Mouse (Mus musculus) cortical plate, adult 2 months (tissue): ENCODE measurements at regions not wholly inside any gene's neighbourhood (a gene's known extent, or its start where the extent isn't known, plus 50 kb on each side); places are given as distances from the start of the nearest gene placed in this dataset.

Experiments used
- CTCF ChIP-seq: fragments of 200-500 bp; IDR thresholded peaks from 2 replicates; pipeline ENCODE4 v1.5.1; 2011; ENCODE audit warnings: mild to moderate bottlenecking, control low read depth, low read length; ENCODE audit not compliant: insufficient read depth; ENCODE audit errors: extremely low read depth
- POLR2A ChIP-seq: fragments of 200-500 bp; IDR thresholded peaks from 2 replicates; pipeline ENCODE4 v1.6.1; 2011; ENCODE audit warnings: mild to moderate bottlenecking, low read length, control low read depth; ENCODE audit not compliant: insufficient read depth; ENCODE audit errors: extremely low read depth

DNA sequence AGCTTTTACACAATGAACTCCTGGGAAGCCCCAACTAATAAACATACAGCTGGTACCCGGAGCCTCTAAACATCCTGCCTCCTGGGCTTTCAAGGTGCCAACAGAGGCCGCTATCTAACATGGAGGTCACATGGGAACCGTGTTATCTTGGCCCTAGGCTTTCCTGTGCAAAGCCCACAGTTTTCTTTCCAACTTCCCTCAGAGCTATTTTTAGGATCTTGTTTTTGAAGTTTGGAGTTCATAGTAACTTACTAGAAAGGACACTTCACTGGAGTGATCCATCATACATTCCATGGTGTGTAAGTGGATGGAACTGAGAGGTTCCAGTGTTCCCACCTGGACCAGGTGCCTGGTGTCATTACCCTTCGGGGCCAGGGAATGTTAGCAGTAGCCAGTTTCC lies 220.6 kb downstream of the Gadd45g start:
- TF ChIP-seq CTCF (no peak), POLR2A (no peak)
